Mouse (Mus musculus) midbrain, embryonic 11.5 days (tissue): Measurements from ENCODE around the gene Sox8. TPM values are rescaled to one million over a fixed set of nuclear protein-coding genes. Genes with fewer than 3 reads are reported as not detected.

Experiments used
- ATAC-seq: fragments of 200-750 bp; cut with Nextera tagmentation; 2 replicates; pipeline ENCODE4 v1.8.0; 2017; ENCODE audit warnings: moderate TSS enrichment, moderate library complexity; ENCODE audit not compliant: low FRiP score
- DNase-seq: peaks from one replicate; pipeline ENCODE4 v3.0.0; 2015; ENCODE audit warnings: low spot score; ENCODE audit errors: missing footprints
- H3K27ac ChIP-seq: fragments of 300-500 bp; sonication (generic); 2 replicates; pipeline ENCODE4 v1.5.1; 2014; ENCODE audit warnings: low read depth, low read length
- H3K27me3 ChIP-seq: fragments of 300-500 bp; sonication (generic); 2 replicates; pipeline ENCODE4 v1.6.1; 2014; ENCODE audit warnings: mild to moderate bottlenecking, low read length, moderate library complexity, mixed read lengths; ENCODE audit not compliant: control insufficient read depth, insufficient read depth
- H3K36me3 ChIP-seq: fragments of 300-500 bp; sonication (generic); 2 replicates; pipeline ENCODE4 v1.6.1; 2014; ENCODE audit warnings: mild to moderate bottlenecking, low read length, moderate library complexity, mixed read lengths; ENCODE audit not compliant: control insufficient read depth, insufficient read depth
- H3K4me1 ChIP-seq: fragments of 300-500 bp; sonication (generic); 2 replicates; pipeline ENCODE4 v1.6.1; 2014; ENCODE audit warnings: low read length; ENCODE audit not compliant: control insufficient read depth, insufficient read depth
- H3K4me2 ChIP-seq: fragments of 300-500 bp; sonication (generic); 2 replicates; pipeline ENCODE4 v1.6.1; 2014; ENCODE audit warnings: mild to moderate bottlenecking, moderate library complexity
- H3K4me3 ChIP-seq: fragments of 300-500 bp; sonication (generic); 2 replicates; pipeline ENCODE4 v1.5.1; 2014; ENCODE audit warnings: low read depth, low read length
- H3K9ac ChIP-seq: fragments of 300-500 bp; sonication (generic); 2 replicates; pipeline ENCODE4 v1.6.1; 2014; ENCODE audit warnings: low read length
- H3K9me3 ChIP-seq: fragments of 300-500 bp; sonication (generic); 2 replicates; pipeline ENCODE4 v1.6.1; 2016; ENCODE audit warnings: low read length; ENCODE audit not compliant: control insufficient read depth
- WGBS: fragments of 180-500 bp; shearing (Covaris S2); extraction: QIAGEN DNeasy Blood & Tissue Kit; methylation state at CpG from one replicate; pipeline ENCODE4 v1.1.7; 2014; 5-methylcytosine and 5-hydroxymethylcytosine counted together
- polyA plus RNA-seq: library from polyadenylated mRNA; unstranded; fragments of >200 nt; fragmentation: Nextera tagmentation; extraction: Ambion mirVana; gene quantifications from 2 replicates; pipeline ENCODE4 v1.2.1, GENCODE M21; 2014

Sox8 gene
- polyA plus RNA-seq, 1 experiment from 2014 or later = 2.0 TPM

GRCm38 (mm10) chr17:25565244-25565643 lies 5.2 kb downstream of the Sox8 start:
- Histone ChIP-seq H3K4me3 (no peak overlapping the region), H3K4me2 (no peak overlapping the region), H3K4me1 (peaks cover 31% of the 10 kb centered on the region), H3K27ac (no peak overlapping the region), H3K9ac (no peak overlapping the region), H3K27me3 (peaks cover 22% of the 10 kb centered on the region), H3K36me3 (no peaks in the 10 kb centered on the region), H3K9me3 (no peaks in the 10 kb centered on the region)
- DNase-seq = peak; percentile 85
- no peak for ATAC-seq
- 36% methylated on average over 6 of the region's 6 CpGs for WGBS

GRCm38 (mm10) chr17:25564481-25564880 lies 6.0 kb downstream of the Sox8 start:
- H3K27ac ChIP-seq = no peak overlapping the region
- no peak overlapping the region for H3K4me3 ChIP-seq
- H3K36me3 ChIP-seq = no peaks in the 10 kb centered on the region
- ATAC-seq = no peak
- no peak overlapping the region for H3K4me2 ChIP-seq
- H3K9me3 ChIP-seq = no peaks in the 10 kb centered on the region
- peaks cover 16% of the 10 kb centered on the region for H3K27me3 ChIP-seq
- no peak overlapping the region for H3K9ac ChIP-seq
- peaks cover 24% of the 10 kb centered on the region for H3K4me1 ChIP-seq
- no peak for DNase-seq
- WGBS = 86% methylated on average over 5 of the region's 5 CpGs

GRCm38 (mm10) chr17:25561223-25562028 lies 9.1 kb downstream of the Sox8 start:
- Histone ChIP-seq H3K9ac (peak overlapping the region; percentile 31; the same call in 1 of the 2 replicates), H3K4me1 (peaks cover 26% of the 10 kb centered on the region), H3K27ac (peak overlapping the region; percentile 84), H3K4me3 (no peak overlapping the region), H3K27me3 (no peaks in the 10 kb centered on the region), H3K9me3 (no peaks in the 10 kb centered on the region), H3K36me3 (no peaks in the 10 kb centered on the region), H3K4me2 (no peak overlapping the region)
- WGBS = 40% methylated on average over 16 of the region's 16 CpGs
- DNase-seq (peak; percentile 93), ATAC-seq (peak; percentile 91)

- Histone ChIP-seq H3K27me3 (no peaks in the 10 kb centered on the region), H3K27ac (peak overlapping the region; percentile 84), H3K4me2 (no peak overlapping the region), H3K4me3 (no peak overlapping the region), H3K9ac (peak overlapping the region; percentile 31), H3K4me1 (peaks cover 30% of the 10 kb centered on the region), H3K9me3 (no peaks in the 10 kb centered on the region), H3K36me3 (no peaks in the 10 kb centered on the region)
- DNase-seq = peak; percentile 88
- WGBS = 65% methylated on average over 5 of the region's 5 CpGs
- ATAC-seq = no peak
Measured at GRCm38 (mm10) chr17:25560554-25561222, 9.8 kb downstream of the Sox8 start.

GRCm38 (mm10) chr17:25559634-25560033 lies 10.9 kb downstream of the Sox8 start:
- WGBS = 20% methylated on average over 4 of the region's 4 CpGs
- H3K9ac ChIP-seq = no peak overlapping the region
- H3K9me3 ChIP-seq = no peaks in the 10 kb centered on the region
- H3K27me3 ChIP-seq = no peaks in the 10 kb centered on the region
- no peaks in the 10 kb centered on the region for H3K36me3 ChIP-seq
- DNase-seq (peak; percentile 83), ATAC-seq (no peak)
- H3K4me3 ChIP-seq = no peak overlapping the region
- H3K4me2 ChIP-seq = no peak overlapping the region
- no peak overlapping the region for H3K27ac ChIP-seq
- peaks cover 30% of the 10 kb centered on the region for H3K4me1 ChIP-seq

GRCm38 (mm10) chr17:25556630-25557354 lies 13.7 kb downstream of the Sox8 start:
- no peaks in the 10 kb centered on the region for H3K9me3 ChIP-seq
- peak overlapping the region; percentile 27 for H3K4me3 ChIP-seq
- ATAC-seq (peak; percentile 30; the same call in 1 of the 2 replicates), DNase-seq (peak; percentile 92)
- no peaks in the 10 kb centered on the region for H3K36me3 ChIP-seq
- H3K4me1 ChIP-seq = peaks cover 26% of the 10 kb centered on the region
- H3K27me3 ChIP-seq = no peaks in the 10 kb centered on the region
- H3K9ac ChIP-seq = peak overlapping the region; percentile 66
- no peak overlapping the region; the same call in 1 of the 2 replicates for H3K27ac ChIP-seq
- peak overlapping the region; percentile 73 for H3K4me2 ChIP-seq
- 16% methylated on average over 21 of the region's 21 CpGs for WGBS

- ATAC-seq = peak; percentile 67
- H3K4me3 ChIP-seq = peak overlapping the region; percentile 27
- H3K27ac ChIP-seq = peak overlapping the region; percentile 10; the same call in 1 of the 2 replicates
- H3K27me3 ChIP-seq = no peaks in the 10 kb centered on the region
- 6% methylated on average over 29 of the region's 29 CpGs for WGBS
- peak overlapping the region; percentile 66 for H3K9ac ChIP-seq
- H3K4me1 ChIP-seq = peaks cover 18% of the 10 kb centered on the region
- H3K4me2 ChIP-seq = peak overlapping the region; percentile 73
- DNase-seq = peak; percentile 92
- H3K36me3 ChIP-seq = no peaks in the 10 kb centered on the region
- H3K9me3 ChIP-seq = no peaks in the 10 kb centered on the region
Measured at GRCm38 (mm10) chr17:25555666-25556629, 14.5 kb downstream of the Sox8 start.

GRCm38 (mm10) chr17:25555159-25555558 lies 15.3 kb downstream of the Sox8 start:
- H3K27me3 ChIP-seq = no peaks in the 10 kb centered on the region
- DNase-seq = no peak

More at GRCm38 (mm10) chr17:25555159-25555558, 15.3 kb downstream of the Sox8 start:
- ATAC-seq = no peak
- Histone ChIP-seq H3K4me3 (no peak overlapping the region), H3K4me2 (no peak overlapping the region), H3K36me3 (no peaks in the 10 kb centered on the region), H3K4me1 (peaks cover 11% of the 10 kb centered on the region), H3K9me3 (no peaks in the 10 kb centered on the region), H3K9ac (no peak overlapping the region), H3K27ac (no peak overlapping the region)
- 62% methylated on average over 3 of the region's 3 CpGs for WGBS
